Mouse (Mus musculus): Measurements from ENCODE around the gene Krt2. TPM values are rescaled to one million over a fixed set of nuclear protein-coding genes. Genes with fewer than 3 reads are reported as not detected.

Gene Krt2
- polyA plus RNA-seq, 1 experiment: not detected

DNA sequence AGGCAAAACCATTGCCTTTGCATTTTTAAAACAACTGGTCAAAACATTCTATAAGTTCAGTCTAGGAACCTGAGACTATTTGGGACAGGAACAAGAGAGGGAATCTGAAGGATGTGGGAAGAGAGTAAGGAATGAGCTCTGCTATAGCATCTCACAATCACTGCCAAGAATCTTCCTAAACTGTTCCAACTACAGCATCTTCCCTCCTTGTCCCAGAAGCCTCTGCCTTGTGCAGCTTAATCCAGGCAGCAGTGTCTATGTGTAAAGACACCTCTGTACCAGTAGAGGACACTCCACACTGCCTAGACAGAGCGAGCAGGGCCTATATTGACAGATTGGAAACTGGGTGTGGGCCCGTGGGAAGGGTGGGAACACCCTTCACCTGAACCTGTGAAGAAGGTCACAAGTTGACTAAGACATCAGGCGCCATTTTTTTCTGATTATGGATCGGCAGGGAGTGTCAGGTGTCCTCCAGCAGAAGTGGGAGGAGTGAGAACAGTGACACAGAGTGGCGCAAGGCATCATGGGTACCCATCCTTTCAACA, 16.9 kb upstream of the Krt2 start:
- Histone ChIP-seq H3K9me3 (replicated peaks; ENCODE audit: control insufficient read depth, insufficient read depth, low read length, poor library complexity, severe bottlenecking) (no peaks in the 10 kb centered on the region), H3K4me3 (ENCODE audit: low read depth, low read length) (no peak overlapping the region), H3K9ac (ENCODE audit: low read depth, poor library complexity, severe bottlenecking) (no peak overlapping the region), H3K27ac (ENCODE audit: insufficient read depth, low read length) (no peak overlapping the region), H3K4me1 (ENCODE audit: control insufficient read depth, insufficient read depth, low read length) (no peaks in the 10 kb centered on the region), H3K36me3 (ENCODE audit: control insufficient read depth, insufficient read depth, low read length, poor library complexity, severe bottlenecking) (no peaks in the 10 kb centered on the region), H3K27me3 (ENCODE audit: control insufficient read depth, insufficient read depth, low read length, poor library complexity, severe bottlenecking) (no peaks in the 10 kb centered on the region)
- TF ChIP-seq CTCF (IDR thresholded peaks at IDR 0.05; ENCODE audit: low read depth, low read length) (peak; percentile 27), POLR2A (IDR thresholded peaks at IDR 0.05; ENCODE audit: insufficient read depth, low read length) (no peak), EP300 (IDR thresholded peaks at IDR 0.05; ENCODE audit: insufficient read depth, low read depth, low read length) (no peak)

DNA sequence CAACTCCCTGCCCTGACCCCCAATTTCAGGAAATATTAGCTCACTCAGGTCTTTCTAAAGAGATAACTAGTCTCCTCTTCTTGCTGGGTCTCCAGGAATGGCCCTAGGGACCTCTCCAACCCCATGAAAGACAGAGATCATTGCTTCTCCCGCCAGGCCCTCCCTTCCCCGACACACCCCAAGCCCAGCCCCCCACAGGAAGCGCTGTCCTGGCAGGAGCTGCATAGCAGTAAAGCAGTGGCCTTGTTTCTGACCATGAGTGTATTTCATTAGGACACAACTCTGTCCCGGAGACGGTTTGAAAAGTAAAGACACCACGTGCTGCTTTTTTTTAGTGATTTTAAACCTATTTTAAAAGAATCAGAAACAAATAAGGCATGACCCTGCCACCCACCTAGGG, 15.2 kb upstream of the Krt2 start:
- Histone ChIP-seq H3K36me3 (ENCODE audit: control insufficient read depth, insufficient read depth, low read length, poor library complexity, severe bottlenecking) (no peaks in the 10 kb centered on the region), H3K27me3 (ENCODE audit: control insufficient read depth, insufficient read depth, low read length, poor library complexity, severe bottlenecking) (no peaks in the 10 kb centered on the region), H3K4me1 (ENCODE audit: control insufficient read depth, insufficient read depth, low read length) (no peaks in the 10 kb centered on the region), H3K27ac (ENCODE audit: insufficient read depth, low read length) (no peak overlapping the region), H3K9ac (ENCODE audit: low read depth, poor library complexity, severe bottlenecking) (no peak overlapping the region), H3K9me3 (replicated peaks; ENCODE audit: control insufficient read depth, insufficient read depth, low read length, poor library complexity, severe bottlenecking) (no peaks in the 10 kb centered on the region), H3K4me3 (ENCODE audit: low read depth, low read length) (no peak overlapping the region)
- TF ChIP-seq CTCF (IDR thresholded peaks at IDR 0.05; ENCODE audit: low read depth, low read length) (no peak), POLR2A (IDR thresholded peaks at IDR 0.05; ENCODE audit: insufficient read depth, low read length) (no peak), EP300 (IDR thresholded peaks at IDR 0.05; ENCODE audit: insufficient read depth, low read depth, low read length) (no peak)

DNA sequence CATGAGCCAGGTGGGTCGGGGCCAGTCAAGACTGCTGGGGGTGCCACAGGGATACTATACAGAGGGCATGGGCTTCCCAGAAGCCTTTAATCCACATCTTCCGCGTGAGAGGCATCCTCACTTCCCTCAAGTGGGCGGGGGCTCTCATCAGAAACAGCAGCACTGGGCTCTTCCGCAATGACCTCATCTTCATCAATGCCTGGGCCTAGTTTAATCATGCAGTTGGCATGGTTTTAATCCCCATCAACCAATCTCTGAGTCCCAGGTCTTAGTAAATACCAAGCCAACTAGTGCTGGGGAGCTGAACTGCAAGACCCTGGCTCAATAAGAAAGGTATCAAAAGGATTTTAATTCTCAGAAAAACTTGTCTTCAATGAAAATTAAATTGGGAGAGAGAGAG, 11.5 kb upstream of the Krt2 start:
- no peaks in the 10 kb centered on the region for H3K9me3 ChIP-seq (replicated peaks; ENCODE audit: control insufficient read depth, insufficient read depth, low read length, poor library complexity, severe bottlenecking)
- TF ChIP-seq EP300 (IDR thresholded peaks at IDR 0.05; ENCODE audit: insufficient read depth, low read depth, low read length) (no peak), CTCF (IDR thresholded peaks at IDR 0.05; ENCODE audit: low read depth, low read length) (no peak), POLR2A (IDR thresholded peaks at IDR 0.05; ENCODE audit: insufficient read depth, low read length) (no peak)
- H3K4me1 ChIP-seq (ENCODE audit: control insufficient read depth, insufficient read depth, low read length): no peaks in the 10 kb centered on the region
- H3K9ac ChIP-seq (ENCODE audit: low read depth, poor library complexity, severe bottlenecking): no peak overlapping the region
- H3K36me3 ChIP-seq (ENCODE audit: control insufficient read depth, insufficient read depth, low read length, poor library complexity, severe bottlenecking): no peaks in the 10 kb centered on the region
- H3K27me3 ChIP-seq (ENCODE audit: control insufficient read depth, insufficient read depth, low read length, poor library complexity, severe bottlenecking): no peaks in the 10 kb centered on the region
- H3K4me3 ChIP-seq (ENCODE audit: low read depth, low read length): no peak overlapping the region
- H3K27ac ChIP-seq (ENCODE audit: insufficient read depth, low read length): no peak overlapping the region

DNA sequence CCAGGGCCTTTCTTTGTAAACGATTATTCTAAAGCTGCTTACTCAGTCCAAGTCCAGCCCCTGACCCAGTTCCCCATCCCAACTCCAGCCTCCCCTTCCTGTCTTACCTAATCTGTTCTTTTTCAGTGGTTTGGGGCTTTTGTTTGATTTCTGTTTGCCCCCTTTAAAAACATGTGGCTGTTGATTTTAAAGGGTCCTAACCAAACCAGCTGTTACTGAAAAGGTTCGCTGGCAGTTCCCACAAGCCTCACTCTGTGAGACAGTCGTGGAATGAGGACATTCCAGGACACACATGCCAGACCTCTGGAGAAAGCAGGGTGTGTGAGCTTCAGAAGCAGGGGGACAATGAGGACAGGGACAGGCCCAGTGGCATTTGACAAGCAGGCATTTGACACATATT, 3.8 kb upstream of the Krt2 start:
- H3K36me3 ChIP-seq (ENCODE audit: control insufficient read depth, insufficient read depth, low read length, poor library complexity, severe bottlenecking): no peaks in the 10 kb centered on the region
- H3K27ac ChIP-seq (ENCODE audit: insufficient read depth, low read length): no peak overlapping the region

DNA sequence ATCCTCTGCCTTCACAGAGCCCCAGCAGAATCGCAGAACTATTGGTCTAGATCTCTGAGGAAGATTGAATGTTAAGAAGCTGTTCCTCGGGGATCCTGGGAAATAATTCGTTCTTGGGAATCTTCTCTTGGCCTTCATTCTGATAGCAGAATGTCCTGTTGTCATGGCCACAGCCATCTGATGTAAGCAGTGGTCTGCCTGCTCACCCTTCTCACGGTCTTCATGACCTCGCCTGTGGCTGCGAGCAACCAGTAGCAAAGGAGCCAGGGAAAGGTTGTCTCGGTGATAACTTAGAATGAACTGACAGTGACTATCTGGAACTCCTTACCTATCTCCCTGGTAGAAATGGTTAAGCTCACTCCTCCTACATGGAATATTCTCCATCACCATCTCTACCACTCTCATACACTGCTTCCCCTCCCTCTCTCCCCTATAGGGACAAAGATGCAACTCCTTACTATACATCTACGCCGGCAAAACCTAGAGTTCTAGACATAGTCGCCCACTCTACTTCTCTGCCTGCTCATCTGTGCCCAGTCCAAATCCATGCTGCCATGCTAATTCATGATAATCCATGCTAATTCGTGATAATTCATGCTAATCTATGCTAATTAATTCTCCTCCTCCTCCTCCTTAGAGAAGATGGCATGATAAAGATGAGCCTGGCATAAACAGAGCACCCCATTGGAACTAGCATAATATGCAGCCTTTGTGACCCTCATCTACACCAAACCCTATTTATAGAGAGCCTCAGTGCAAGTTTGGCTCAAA, 14.7 kb downstream of the Krt2 start:
- Histone ChIP-seq H3K27me3 (ENCODE audit: control insufficient read depth, insufficient read depth, low read length, poor library complexity, severe bottlenecking) (peaks cover 1% of the 10 kb centered on the region; the same call in 1 of the 2 replicates), H3K27ac (ENCODE audit: insufficient read depth, low read length) (no peak overlapping the region), H3K9me3 (replicated peaks; ENCODE audit: control insufficient read depth, insufficient read depth, low read length, poor library complexity, severe bottlenecking) (no peaks in the 10 kb centered on the region)

More for the DNA sequence above, 3.8 kb upstream of the Krt2 start:
- no peak overlapping the region for H3K4me3 ChIP-seq (ENCODE audit: low read depth, low read length)
- H3K4me1 ChIP-seq (ENCODE audit: control insufficient read depth, insufficient read depth, low read length): no peaks in the 10 kb centered on the region
- H3K9me3 ChIP-seq (replicated peaks; ENCODE audit: control insufficient read depth, insufficient read depth, low read length, poor library complexity, severe bottlenecking): no peaks in the 10 kb centered on the region
- H3K9ac ChIP-seq (ENCODE audit: low read depth, poor library complexity, severe bottlenecking): no peak overlapping the region
- no peak for TF ChIP-seq POLR2A (IDR thresholded peaks at IDR 0.05; ENCODE audit: insufficient read depth, low read length)
- TF ChIP-seq CTCF (IDR thresholded peaks at IDR 0.05; ENCODE audit: low read depth, low read length): no peak
- TF ChIP-seq EP300 (IDR thresholded peaks at IDR 0.05; ENCODE audit: insufficient read depth, low read depth, low read length): no peak
- H3K27me3 ChIP-seq (ENCODE audit: control insufficient read depth, insufficient read depth, low read length, poor library complexity, severe bottlenecking): no peaks in the 10 kb centered on the region

DNA sequence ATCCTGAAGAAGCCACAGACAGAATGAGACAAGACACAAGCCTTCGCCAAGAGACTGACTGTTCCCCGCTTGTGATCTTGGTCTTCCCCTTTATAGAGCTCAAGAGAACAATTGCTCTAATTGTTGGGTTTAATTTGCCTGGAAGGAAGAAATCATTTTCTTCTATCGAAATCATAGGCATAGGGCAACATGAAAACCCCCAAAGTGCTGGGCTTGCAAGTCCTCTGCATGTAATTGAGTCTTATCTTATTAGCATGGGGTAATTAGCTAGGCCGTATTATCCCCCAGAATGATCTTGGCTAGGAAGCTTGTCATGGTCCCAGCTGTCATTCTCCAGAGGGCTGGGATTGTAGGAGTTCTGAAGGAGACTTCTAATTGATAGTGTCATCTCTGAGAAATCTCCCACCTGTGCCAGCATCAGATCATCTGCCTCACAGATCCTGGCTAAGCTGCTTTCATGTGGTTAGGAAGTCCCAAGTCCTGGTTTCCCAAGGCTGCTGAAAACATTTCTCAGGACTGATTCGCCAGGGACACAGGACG, 15.6 kb downstream of the Krt2 start, which contains the start of gene Krt73:
Gene Krt73 (minus strand): TSS at position 51 of the 540 bp plus-strand sequence.
- no peaks in the 10 kb centered on the region for H3K36me3 ChIP-seq (ENCODE audit: control insufficient read depth, insufficient read depth, low read length, poor library complexity, severe bottlenecking)
- H3K4me3 ChIP-seq (ENCODE audit: low read depth, low read length): no peak within 1 kb of the TSS
- H3K4me1 ChIP-seq (ENCODE audit: control insufficient read depth, insufficient read depth, low read length): no peaks in the 10 kb centered on the region
- H3K9me3 ChIP-seq (replicated peaks; ENCODE audit: control insufficient read depth, insufficient read depth, low read length, poor library complexity, severe bottlenecking): no peaks in the 10 kb centered on the region
- peaks cover 1% of the 10 kb centered on the region; the same call in 1 of the 2 replicates for H3K27me3 ChIP-seq (ENCODE audit: control insufficient read depth, insufficient read depth, low read length, poor library complexity, severe bottlenecking)
- no peak within 1 kb of the TSS for H3K9ac ChIP-seq (ENCODE audit: low read depth, poor library complexity, severe bottlenecking)
- H3K27ac ChIP-seq (ENCODE audit: insufficient read depth, low read length): no peak within 1 kb of the TSS
- TF ChIP-seq CTCF (IDR thresholded peaks at IDR 0.05; ENCODE audit: low read depth, low read length) (no peak), POLR2A (IDR thresholded peaks at IDR 0.05; ENCODE audit: insufficient read depth, low read length) (no peak), EP300 (IDR thresholded peaks at IDR 0.05; ENCODE audit: insufficient read depth, low read depth, low read length) (no peak)

More for the DNA sequence above, 14.7 kb downstream of the Krt2 start:
- no peak overlapping the region for H3K9ac ChIP-seq (ENCODE audit: low read depth, poor library complexity, severe bottlenecking)
- TF ChIP-seq EP300 (IDR thresholded peaks at IDR 0.05; ENCODE audit: insufficient read depth, low read depth, low read length): no peak
- no peak for TF ChIP-seq POLR2A (IDR thresholded peaks at IDR 0.05; ENCODE audit: insufficient read depth, low read length)
- TF ChIP-seq CTCF (IDR thresholded peaks at IDR 0.05; ENCODE audit: low read depth, low read length): no peak
- H3K4me1 ChIP-seq (ENCODE audit: control insufficient read depth, insufficient read depth, low read length): no peaks in the 10 kb centered on the region
- H3K4me3 ChIP-seq (ENCODE audit: low read depth, low read length): no peak overlapping the region
- no peaks in the 10 kb centered on the region for H3K36me3 ChIP-seq (ENCODE audit: control insufficient read depth, insufficient read depth, low read length, poor library complexity, severe bottlenecking)

Data from ES-Bruce4 (cell line).